Mouse (Mus musculus): ENCODE measurements at regions not wholly inside any gene's neighbourhood (a gene's known extent, or its start where the extent isn't known, plus 50 kb on each side); places are given as distances from the start of the nearest gene placed in this dataset.
"Not testable (repeated sequence)": the region's sequence is repeated elsewhere in the genome, so short reads cannot be mapped to it uniquely, and the experiment has no call there.

- DNase-seq = peak; percentile 23
Measured at GRCm38 (mm10) chr13:111309848-111310692, 55.3 kb downstream of the Actbl2 start.

GRCm38 (mm10) chr13:111310693-111311045, 55.9 kb downstream of the Actbl2 start:
- DNase-seq = no peak

DNA sequence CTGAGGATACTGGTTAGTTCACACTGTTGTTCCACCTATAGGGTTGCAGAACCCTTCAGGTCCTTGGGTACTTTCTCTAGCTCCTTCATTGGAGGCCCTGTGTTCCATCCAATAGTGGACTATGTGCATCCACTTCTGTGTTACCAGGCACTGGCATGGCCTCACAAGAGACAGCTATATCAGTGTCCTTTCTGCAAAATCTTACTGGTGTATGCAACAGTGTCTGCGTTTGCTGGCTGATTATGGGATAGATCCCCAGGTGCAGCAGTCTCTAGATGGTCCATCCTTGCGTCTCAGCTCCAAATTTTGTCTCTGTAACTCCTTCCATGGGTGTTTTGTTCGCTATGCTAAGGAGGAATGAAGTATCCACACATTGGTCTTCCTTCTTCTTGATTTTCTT, 58.7 kb downstream of the Actbl2 start:
- not testable (repeated sequence) for DNase-seq

GRCm38 (mm10) chr13:111317876-111318275, 63.1 kb downstream of the Actbl2 start:
- DNase-seq = not testable (repeated sequence)

DNA sequence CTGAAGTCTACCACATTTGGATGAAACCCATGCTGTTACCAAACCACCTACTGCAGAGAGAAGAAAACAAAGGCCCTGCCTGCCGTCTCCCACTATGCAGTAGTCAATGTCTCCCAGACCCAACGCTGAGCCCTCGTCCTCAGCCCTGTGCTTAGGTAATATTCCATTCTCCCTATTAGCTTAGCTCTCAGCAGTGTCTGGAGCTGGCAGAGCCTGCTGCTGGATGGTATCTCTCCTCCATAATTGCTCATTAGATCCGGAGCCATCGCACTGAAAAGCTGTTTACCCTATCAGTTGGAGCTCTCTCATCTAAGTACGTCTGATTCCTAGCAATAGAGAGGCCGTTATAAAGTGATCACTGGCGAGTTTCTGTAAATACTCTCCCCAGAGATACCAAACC, 68.4 kb downstream of the Actbl2 start:
- DNase-seq = no peak

DNA sequence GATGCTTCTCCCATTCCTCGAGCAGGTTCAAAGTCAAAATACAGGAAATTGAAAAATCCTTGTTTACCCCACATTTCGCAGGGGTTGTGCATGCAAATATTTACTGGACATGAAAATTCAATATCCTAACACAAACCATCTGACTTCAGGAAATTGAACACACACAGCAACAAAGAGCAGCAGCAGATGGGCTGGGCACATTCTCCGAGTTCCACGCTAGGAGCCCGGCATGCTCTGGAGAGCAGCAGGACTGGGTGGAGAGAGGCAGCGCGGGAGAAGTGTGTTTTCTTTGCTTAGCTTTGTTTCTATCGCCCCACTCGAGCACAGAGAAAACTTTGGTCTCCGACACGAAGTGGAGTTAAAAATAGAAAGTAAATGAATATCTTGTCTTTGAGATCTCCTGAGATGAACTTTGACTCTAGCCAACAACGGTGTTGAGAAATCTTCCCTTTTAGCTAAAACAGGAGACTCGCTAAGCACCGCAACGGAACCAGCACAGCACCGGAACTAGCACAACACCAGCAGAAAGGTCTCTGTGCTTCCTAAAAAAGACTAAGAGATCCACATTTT, 71.4 kb downstream of the Actbl2 start:
- peak; percentile 25 for DNase-seq

GRCm38 (mm10) chr13:111333035-111333434, 78.2 kb downstream of the Actbl2 start:
- no peak for DNase-seq

DNA sequence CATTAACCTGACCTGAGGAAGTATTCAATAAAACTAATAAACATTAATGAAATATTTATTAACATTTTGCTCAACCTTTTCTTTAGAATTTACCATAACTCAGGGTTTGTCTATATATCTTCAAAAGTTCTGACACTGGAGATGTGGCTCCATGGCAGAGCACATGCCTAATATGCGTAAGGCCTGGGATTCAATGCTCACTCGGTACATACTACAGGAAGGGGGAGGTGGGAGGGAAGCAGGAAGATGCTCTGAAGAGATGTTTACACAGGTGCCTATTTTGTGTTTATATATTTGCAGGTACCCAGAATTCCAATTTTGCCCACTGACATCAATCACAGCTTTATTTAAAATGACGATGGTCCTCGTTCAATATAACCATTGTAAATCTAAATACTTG, 79.0 kb downstream of the Actbl2 start:
- no peak for DNase-seq

- peak; percentile 11 for DNase-seq
Measured at GRCm38 (mm10) chr13:111334258-111335052, 79.6 kb downstream of the Actbl2 start.

DNA sequence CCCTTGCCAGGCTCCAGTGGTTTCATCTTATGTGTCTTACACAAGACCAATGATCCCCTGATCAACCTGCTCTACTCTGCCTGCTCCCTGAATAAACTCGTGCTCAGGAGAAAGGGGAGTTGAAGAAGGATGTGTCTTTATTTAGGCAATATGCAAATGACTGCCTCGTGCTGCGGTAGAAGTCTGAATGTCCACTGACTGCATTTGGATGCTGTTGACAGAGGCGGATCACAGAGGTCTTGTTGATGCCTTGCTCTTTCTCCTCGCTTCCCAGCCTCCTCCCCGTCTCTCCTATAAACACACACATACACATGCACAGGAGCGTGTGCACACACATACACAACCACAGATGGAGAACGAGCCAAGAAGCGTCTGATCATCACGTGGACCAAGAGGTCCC, 90.2 kb downstream of the Actbl2 start:
- no peak for DNase-seq

DNA sequence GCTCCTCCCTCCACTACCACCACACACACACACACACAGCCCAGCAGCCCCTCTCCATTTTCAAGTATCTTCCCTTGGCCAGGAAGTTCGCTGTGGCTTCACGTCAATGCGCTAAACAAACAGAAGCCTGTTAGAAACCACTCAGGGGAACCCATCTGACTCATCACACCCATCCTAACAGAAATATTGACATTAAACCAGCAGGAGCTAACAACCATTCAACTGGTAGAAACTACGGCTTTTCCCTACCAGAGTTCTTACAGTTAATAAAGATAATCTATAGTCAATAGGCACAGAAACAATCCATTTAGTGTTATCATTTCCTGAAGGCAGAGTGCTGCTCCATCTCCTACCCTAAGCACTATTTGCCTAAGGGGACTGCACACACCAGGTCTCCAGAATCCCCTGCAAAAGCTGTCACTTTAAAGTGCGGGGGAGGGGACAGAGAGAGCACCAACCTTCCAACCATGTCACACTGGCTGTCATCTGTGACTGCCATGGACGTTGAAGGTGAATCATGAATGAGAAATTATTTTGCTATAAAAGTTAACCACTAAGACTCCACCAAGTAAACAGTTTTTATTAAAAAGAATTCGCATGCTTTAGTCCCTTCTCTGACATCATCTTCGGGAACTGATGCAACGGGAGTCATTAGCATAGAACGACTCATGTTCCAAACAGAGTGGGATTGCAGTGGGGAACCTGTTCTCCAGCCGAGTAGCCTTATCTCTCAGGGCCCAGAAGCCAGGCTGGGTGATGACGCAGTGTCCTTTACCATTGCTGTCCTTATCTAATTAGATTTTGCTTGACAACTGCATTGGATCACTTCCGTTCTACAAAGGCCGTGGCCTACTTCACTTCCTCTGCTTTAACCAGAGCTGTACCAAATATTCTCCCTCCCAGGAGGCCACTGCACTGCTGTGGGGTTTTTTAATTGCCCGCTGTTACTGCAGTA, 91.0 kb downstream of the Actbl2 start:
- DNase-seq = peak; percentile 5

GRCm38 (mm10) chr13:111356520-111357456, 102.0 kb downstream of the Actbl2 start:
- no peak for DNase-seq

DNA sequence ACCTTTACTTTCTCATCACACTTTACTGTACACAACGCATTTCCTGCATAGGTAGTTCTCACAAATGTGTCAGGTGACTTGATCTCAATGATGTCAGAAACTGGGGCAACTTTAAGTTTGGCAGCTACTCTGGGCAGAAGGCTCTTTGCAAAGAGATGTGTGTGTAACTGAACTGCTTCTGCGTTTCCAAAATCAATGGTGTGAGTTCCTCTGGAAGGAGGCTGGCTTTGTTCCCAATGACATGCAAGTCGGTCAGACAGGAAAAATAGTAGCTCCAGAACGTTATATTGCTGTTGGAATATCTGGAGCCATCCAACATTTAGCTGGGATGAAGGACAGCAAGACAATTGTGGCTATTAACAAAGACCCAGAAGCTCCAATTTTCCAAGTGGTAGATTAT, 106.6 kb downstream of the Actbl2 start:
- peak; percentile 3 for DNase-seq

GRCm38 (mm10) chr13:111363176-111363739, 108.4 kb downstream of the Actbl2 start:
- no peak for DNase-seq

DNA sequence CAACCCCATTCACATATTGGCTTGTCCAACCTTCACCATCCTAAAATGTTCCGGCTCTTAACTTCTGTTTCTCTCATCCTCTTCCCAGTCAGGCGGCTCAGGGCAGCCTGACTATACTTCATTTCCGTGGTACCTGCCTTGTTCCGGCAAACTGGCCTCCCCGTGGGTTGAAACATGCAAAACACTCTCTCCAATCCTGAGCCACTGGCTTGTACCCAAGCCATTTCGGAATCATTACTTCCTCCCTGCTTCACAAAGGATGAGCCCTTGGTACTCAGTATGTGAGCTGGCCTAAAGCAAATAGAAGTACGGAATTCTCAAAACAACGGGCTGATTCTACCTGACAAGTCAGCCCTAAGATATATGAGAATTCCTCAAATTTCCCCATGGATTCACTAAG, 112.1 kb downstream of the Actbl2 start:
- DNase-seq = no peak

GRCm38 (mm10) chr13:111367620-111368019, 112.8 kb downstream of the Actbl2 start:
- DNase-seq = no peak

GRCm38 (mm10) chr13:111369916-111370315, 115.1 kb downstream of the Actbl2 start:
- DNase-seq = peak; percentile 60

DNA sequence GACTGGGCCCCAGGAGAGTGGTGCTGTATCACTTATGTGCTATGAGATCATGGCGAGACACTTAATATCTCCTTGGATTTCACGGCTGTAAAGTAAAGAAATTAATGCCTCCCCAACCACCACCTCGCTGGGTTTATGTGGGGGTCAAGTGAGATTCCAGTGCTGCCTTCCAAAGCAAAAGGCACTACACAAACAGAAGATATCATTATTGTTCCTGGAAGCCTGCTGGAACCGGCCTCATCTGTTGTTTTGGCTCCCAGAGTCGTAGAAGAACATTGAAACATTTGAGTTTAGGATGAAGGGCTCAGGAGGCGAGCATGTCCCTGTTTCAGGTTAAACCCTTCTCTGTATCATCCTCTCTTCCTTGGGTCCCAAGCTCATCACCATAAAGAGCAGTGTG, 116.6 kb downstream of the Gpbp1 start:
- no peak for DNase-seq

- DNase-seq = no peak
Measured at GRCm38 (mm10) chr13:111373801-111374200, 116.1 kb downstream of the Gpbp1 start.

All from lung, postnatal 10 days (tissue).